Mouse (Mus musculus): Measurements from ENCODE around the gene Tmem158.

Tmem158 gene

DNA sequence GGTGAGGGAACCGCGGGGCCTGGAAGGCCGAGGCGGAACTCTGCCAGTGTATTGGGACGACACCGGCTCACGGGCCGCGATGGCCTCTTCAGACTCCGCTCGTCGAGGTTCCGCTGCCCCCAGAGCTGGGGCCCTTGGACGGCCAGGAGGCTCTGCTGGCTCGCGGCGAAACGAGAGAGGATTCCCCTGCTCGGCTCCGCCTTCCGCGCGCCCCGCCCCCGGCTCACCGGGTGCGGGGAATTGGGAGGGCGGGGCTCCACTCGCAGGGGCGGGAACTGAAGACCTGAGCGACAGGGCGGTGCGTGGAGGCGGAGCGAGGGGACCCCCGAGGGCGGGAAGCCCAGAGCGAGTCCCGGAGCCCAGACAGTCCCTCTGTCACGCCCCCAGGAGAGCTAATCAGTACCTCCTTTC, at the start of gene Tmem158:
Tmem158 (minus strand) TSS at position 154 of the 411 bp plus-strand sequence.
- DNase-seq, result peak; percentile 69

DNA sequence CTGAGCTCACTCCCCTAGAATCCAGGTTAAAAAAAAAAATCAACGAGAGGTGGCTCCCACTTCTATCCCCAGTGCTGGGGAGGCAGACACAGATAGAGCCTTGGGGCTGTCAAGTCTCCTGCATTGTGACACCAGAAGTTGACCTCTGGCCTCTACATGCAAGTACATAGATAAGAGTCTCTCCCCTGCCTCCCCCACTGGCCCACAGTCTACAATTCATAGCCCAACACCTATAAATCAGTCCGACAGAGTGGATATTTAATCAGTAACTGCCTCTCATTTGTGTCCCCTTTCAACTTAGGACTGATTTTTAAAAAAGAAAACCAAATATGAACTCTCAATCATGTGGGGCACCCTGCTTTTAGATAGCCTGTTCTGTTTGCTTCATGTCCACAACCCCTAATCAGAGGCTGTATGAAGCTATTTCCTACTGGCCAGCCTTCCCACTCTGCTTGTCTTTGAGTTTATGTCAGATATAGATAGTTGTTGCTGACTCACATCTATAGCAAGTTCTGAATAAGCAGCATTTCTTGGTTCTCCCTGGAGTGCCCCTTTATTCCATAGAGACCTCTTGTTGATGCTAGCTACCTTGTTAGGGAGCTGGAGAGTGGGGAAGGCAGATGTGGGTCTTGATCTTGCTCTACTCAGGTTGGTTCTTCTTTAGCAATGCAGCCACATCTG, 49.3 kb upstream of the Tmem158 start:
- no peak for DNase-seq

DNA sequence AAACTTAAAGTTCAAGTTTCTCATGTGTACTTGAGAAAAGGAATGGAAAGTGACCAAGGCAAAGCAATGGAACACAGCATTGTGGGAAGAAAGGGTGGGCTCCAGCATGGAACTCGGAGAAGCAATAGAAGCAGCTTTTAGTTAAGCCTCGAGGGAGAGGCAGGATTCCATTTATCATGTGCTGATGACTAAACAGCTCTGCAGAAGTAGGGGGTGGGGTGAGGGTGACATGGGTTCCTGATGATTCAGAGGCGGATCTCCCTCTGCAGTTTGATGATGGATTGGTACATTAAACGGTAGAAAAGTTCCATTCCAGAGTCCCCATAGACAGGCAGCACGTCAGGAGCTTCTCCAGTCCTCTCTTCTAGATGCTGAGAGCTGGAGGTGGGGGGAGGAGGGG, 48.5 kb upstream of the Tmem158 start:
- no peak for DNase-seq

DNA sequence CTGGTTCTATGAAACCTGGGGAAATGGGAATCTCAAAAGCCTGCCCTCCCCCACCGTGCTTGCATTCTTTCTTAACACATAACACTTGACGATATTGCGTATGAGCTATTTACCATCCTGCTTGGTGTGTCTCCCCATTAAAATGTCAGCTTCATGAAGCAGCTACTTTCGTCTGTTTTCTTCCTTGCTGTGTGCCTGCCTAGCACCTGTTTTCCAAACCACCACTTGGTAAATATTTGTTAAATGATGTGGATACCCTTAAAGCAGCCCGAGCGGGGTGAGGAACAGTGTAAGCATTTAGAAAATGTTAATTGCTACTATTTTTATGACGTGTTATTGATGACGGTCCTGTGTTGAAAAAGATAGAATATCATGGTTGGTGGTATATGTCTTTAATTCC, 44.4 kb upstream of the Tmem158 start:
- no peak for DNase-seq

DNA sequence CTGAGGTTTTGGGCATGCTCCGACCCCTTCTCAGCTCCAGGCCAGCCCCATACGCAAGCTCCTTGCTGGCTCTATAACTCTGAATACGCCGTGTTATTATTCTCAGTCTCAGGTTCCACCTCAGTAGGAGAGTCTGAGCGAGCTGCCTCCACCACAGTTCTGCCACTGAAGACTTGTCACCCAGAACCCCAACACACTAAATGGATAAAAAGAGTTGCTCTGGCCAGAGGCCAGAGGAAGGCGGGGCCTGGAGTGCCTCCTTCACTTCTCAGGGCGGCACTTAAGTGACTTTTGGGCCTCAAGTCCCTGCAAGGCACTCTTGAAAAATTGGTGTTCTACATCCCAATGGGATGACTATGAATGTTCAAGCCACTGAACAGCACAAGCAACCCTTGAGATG, 43.4 kb upstream of the Tmem158 start:
- DNase-seq, result no peak

DNA sequence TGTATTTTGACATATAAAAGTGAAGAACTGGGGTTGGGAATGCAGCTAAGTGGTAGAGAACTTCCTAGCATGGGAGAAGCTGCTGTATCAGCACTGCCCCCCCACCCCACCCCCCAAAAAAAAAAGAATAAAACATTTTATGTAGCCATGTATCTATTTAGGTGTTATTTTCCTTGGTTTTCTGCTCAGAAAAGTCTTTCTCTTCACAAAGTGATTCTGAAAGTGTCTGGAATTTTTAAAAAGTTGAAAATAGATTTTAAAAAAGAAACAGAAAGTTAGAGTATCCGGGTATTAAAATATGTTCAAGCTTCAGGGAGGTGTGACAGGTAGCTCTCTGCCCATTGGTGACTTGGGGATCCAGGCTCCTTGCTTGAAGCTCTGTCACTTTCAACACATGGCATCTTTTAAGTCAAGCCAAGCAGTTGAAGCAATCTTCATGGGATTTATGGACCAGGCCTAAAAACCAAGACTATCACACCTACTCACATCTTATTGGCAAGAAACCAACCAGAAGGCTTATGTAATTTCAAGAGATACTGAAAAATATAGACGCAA, 42.3 kb upstream of the Tmem158 start:
- DNase-seq, result no peak

DNA sequence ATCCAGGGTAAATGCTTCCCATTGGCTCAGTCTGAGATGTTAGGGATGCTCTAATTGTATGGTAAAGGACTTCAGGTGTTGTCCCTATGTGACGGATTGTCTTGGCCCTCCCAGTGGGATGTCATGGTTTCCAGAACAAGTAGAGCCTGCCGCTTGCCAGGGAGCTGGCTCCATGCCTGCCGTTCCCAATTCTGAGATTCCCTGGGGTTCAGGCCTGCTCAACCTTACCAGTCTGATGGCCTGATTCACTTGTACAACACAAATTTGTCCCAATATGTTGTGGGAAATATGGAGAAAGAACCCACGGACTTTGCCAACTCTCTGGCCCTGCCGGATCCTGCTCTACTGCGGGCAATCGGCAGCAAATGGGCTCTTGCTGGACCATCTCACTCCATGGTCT, 37.3 kb upstream of the Tmem158 start:
- peak; percentile 82 for DNase-seq

DNA sequence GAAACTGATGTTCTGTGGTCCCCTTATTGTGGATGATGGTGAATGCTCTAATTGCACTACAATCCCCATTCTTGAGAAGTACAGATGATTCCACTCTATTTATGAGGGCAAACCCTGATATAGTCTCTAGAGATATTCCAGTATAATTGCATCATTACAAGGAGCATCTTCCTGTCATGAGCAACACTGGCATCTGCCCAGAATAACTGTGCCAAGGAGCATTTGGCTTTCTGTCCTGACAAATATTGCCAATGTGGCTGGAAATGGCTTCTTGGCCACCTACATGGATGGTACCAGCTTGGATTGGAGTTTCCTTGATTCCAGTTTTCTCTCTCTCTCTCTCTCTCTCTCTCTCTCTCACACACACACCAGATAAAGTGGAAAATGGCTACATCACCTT, 35.7 kb upstream of the Tmem158 start:
- peak; percentile 86 for DNase-seq

DNA sequence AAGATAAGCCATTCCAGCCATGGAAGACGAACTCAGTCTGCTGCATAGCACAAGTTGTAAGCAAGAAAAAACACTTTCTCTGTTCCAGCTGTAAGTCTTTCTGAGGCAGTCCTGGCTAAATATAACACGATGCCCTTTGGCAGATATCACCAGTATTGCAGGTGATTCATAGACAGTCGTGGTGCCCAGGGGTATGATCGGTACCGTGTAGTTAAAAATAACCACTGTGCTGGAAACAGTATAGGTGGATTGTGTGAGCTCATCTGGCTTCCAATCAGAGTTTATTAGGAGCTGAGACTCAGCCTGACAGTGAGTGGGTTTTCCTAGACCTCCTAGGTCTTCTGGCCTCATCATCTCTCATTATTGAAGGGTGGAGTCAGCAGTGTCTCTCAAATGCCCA, 34.0 kb upstream of the Tmem158 start:
- no peak for DNase-seq

DNA sequence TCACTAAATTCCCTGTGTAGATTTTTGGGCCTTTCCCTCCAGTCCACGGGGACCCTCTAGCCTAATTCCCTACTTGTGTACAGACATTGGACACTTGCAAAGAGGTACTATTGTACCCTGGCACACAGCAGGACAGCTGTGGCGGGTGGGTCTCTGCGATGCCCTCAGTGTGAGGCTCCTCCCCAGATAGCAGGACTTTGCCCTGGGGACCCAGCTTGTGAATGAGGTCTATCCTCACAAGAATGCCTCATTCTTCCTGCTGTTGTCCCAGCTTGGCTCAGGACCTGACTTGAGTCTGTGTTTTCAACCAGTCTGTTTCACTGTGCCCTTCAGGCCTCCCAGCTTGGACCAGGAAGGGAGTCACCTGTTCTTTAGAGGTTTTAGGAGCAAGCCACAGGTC, 27.8 kb upstream of the Tmem158 start:
- no peak for DNase-seq

DNA sequence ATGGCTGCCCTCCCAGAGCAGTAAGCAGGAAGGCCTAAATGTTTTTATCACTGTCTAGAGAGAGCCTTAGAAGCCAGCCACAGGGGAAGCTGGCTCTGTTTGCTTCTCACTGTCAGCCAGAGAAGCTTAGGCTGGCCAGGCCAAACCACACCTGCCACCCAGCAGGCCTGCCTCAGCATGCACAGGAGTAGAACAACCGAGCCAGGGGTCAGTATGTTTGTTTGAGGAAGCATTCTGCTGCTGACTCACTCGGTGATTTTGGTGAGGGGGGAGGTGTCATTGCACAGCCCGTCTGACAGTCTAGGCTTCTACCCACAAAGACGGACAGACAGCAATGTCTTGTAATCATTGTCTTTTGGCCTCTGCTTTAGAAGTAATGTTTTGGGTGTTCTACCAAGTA, 25.1 kb upstream of the Tmem158 start:
- DNase-seq, result peak; percentile 31

DNA sequence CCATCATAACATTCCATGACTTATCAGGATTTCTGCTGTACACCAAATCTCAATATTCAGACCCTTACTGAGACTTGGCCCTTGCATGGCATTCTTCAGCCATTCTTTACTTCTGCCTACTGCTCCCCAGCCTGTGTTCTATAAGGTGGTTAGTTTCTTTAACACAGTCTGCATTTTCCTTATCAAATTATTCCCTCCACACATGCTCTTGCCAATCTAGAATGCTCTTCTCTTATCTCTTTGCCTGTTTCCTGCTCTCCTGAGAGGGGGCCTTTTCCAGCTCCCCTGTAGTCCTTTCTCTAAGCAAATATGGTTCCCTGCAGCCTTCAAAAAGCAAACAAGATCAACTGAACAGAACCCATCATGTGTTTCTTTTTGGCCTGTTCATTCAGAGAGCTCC, 20.2 kb upstream of the Tmem158 start:
- no peak for DNase-seq

DNA sequence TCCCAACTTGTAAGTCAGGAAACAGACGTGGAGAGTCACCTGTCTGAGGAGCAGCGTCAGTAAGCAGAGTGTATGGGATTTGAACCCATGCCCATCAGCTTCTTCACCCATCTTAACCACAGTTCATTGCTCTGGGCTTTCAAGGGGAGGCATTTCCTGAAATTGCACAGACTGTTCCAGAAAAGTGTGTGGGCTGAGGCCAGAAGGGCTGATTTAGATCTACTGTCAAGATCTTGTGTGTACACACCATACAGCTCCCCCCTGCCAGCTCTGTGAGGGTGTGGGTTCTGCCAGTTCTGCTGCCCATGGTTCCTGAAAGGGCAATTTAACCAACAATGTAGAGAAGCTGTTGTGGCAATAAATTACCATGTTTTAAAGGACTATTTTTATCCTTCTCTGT, 17.4 kb upstream of the Tmem158 start:
- DNase-seq, result no peak

DNA sequence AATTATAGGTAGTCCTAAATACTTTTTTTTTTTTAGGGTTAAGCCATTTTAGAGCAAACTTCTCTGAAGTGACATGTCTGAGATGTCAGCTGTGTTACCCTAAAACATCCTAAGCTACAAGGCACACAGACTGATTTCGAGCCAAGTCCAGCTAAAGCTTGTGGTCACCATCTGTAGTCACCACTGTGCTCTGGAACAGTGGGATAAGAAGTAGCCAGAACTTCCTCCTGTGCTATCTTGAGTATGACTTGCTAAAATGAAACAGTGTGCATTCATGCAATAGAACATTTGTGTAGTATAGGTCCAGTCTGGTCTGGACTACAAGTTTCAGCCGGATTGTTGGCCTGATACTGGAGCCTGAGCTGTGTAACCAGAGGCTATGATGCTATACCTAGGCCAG, 14.8 kb upstream of the Tmem158 start:
- no peak for DNase-seq

DNA sequence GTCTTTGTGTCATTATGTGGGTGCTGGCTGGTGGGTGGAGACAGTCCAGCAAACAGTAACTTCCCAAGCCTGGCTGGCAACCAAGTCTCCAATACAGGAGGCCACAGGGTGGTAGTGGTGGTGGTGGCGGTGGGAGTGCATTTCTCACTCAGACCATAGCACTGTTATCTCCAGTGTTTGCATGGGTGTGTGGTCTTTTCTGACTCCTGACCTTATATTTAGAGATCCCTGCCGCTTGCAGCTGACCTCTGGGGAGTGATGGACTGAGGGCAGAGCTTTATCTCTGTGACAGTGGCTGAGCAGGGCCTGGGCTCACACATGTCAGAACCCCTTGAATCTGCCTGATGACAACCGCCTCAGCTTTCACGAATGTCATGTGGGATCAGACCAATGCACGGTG, 14.1 kb upstream of the Tmem158 start:
- DNase-seq, result no peak

DNA sequence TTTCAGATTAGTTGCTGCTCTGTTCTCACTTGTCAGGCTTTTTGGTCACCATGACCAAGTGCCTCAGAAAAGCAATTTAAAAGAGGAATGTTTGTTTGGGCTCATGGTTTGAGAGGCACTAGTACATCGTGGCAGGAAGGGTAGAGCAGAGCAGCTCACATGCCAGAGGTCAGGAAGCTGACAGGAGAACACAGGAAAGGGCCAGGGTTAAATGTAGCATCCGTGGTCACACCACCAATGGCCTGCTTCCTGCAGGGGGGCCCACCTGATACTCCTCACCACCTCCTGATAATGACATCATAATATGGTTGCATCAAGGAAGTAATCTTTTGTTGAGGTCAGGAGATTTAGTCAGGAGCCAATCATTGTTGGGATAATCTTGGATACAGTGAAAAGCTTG, 13.3 kb upstream of the Tmem158 start:
- DNase-seq, result no peak

DNA sequence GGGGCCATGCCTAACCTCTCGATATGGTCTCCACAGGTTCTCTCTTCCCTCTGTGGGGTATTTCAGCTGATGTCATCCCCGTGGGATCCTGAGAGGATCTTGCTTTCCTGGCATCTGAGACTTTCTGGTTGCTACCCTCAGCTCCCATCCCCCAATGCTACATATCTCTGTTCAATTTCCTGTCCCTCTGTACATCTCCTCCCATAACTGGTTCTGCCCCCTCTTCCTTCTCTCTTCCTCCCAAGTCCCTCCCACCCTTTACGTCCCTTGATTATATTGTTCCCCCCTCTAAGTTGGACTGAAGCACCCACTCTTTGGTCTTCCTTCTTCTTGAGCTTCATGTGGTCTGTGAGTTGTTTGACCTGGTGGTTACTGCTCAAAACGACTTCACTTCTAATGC, 11.0 kb upstream of the Tmem158 start:
- DNase-seq, result no peak

DNA sequence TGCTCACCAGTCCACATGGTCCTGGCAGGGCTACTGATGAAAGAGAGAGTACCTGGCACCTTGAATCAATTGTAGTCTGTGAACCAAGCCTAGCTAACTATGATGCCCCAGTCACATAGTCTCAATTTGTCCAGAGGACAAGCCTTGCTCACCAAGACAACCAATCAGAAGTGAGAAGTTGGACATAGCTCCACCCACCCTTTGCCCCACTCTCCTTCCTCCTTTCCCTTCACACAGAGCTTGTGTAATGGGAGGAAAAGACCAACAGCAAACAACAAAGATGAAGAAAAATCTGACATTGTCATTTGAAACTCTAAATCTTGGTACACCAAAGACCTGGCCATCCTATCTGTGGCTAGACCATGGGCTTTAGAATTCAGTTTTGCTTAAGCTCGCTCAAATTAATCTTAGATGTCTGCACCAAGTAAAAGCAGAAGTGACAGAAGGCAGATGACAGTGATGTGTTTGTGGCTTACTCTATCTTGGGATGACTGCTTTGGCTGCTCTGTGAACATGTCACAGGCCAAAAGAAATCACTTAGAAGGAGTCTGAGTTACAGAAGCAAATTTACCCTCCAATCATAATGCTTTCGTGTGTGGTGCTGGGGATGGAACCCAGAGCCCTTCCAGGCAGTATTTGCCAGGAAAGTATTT, 9.5 kb upstream of the Tmem158 start:
- DNase-seq, result no peak

DNA sequence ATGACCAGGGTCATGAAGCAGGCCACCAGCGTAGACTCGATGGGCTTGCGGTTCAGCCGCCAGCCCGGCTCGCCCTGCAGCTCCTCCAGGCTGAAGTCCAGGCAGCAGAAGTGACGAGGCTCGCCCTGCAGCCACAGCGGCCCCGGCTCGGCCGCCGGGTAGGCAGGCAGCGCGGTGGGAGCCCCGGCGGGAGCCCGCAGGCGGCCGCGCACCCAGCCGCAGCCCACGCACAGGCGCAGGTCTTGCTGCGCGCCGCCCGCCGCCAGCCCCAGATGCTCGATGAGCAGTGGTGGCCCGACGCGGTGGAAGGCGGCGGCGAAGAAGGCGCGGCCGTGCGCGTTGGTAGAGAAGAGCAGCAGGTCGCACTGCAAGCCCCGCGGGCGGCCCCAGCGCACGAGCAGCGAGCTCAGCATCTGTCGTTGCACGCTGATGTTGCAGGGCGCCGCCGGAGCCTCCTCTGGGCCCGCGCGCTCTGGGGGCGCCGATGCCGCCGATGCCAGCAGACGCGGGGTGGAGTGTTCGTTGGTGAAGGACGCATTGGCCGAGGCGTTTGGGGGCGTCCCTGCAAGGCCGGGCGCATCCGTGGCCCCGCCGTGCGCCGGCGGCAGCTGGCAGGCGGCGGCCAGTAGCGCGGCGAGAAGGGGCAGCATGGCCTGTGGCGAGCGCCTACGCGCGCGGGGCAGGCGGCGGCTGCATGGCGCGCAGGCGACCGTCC, 511 bp downstream of the Tmem158 start:
- no peak for DNase-seq

DNA sequence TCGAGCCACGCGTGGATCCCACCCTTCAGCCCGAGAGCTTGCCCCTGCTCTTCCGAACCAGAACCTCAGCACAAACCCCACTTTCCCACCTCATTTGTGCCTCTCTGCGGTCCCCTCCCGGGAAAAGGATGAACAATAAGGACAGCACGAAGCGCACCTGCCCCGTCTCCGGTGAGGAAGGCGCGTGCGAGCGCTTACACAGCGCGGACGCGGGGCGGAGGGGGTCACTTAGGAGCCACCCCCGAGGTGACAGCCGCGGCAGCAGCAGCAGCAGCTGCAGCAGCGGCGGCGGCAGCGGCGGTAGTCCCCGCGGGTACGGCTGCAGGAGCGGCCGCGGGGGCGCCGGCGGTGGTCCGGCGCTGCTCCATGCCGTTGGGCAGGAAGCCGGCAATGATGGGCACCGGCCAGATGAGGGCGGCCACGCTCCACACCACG, 1.1 kb downstream of the Tmem158 start:
- peak; percentile 73 for DNase-seq

DNA sequence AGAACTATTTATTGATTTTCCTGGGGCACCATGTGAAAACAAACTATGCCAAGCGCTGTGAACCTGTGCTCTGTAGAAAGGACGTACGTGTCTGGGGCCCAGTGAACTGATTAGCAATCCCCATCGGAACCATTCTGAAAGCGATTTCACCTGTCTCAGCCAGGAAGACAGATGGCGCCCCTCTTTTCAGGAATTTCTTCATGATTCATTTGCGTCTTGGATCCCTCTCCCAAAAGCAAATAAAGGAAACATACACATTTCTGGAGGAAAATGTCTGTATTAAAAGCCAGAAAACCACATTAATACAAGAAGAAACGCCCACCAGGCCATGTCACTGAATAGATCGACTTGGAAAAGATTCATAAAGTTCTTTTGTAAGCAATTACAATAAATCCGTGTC, 1.8 kb downstream of the Tmem158 start:
- no peak for DNase-seq

DNA sequence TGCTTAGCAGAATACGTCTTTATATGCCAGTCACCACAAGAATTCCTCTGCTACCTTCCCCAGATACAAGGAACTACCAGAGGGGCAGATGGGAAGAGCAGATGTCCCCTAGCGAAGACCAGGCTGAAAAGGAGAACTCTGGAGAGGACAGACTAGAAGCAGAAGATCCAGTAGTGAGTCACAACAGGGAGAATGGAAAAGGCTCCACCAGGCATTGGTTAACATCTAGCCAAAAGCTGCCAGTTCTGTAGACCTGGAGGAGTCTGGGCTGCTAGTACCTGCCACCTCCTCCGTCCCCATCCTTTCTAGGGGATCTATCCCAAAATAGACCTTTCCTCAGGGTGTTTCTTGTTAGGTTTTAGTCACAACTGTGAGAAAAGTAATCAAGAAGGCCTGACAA, 4.8 kb downstream of the Tmem158 start:
- no peak for DNase-seq

DNA sequence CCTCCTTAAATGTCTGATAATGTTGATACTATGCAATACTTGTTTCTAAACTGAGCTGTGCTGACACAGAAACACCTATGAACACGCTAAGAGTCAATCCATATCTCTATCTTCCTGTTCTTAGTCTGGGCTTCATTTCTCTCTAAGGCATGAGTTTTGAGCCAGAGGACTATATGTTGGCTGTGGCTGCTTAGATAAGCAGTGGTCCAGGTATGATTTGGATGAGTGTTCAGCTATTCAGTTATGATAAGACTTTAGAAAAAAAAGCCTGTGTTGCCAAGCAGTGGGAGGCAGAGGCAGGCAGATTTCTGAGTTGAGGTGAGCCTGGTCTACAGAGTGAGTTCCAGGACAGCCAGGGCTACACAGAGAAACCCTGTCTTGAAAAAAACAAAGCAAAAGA, 12.6 kb downstream of the Tmem158 start:
- DNase-seq, result no peak

DNA sequence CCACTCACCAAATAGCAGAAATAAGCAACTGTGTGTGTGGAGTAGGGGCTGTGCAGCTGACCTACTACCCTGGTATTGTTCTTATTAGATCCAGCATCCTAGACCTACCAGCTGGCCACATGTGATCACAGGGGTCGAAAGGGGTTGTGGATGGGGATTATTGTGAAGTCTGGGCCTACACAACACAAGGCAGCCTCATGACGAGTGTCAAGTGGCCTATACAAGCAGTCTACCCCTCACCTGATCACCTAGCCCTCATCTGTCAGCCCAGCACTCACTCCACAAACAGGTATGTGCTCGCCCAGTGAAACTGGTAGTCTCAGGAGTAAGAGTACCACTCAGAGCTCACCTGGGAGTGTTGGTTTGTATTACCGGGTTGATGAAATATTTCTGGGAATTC, 15.4 kb downstream of the Tmem158 start:
- no peak for DNase-seq
